Mouse (Mus musculus) CH12.LX (cell line): Measurements from ENCODE around the gene Tmem9. TPM values are rescaled to one million over a fixed set of nuclear protein-coding genes. Genes with fewer than 3 reads are reported as not detected.

Experiments used
- DNase-seq: peaks from one replicate; pipeline ENCODE4 v3.0.0-alpha.2; 2013; ENCODE audit errors: extremely low read depth
- H3K27ac ChIP-seq: 2 replicates; pipeline ENCODE4 v1.5.1; 2012; ENCODE audit warnings: low read depth, mild to moderate bottlenecking, control low read depth, moderate library complexity; ENCODE audit not compliant: insufficient read depth
- H3K27me3 ChIP-seq: replicated peaks from 2 replicates; pipeline ENCODE3; 2012; ENCODE audit warnings: inconsistent platforms
- H3K36me3 ChIP-seq, 2 experiments: replicated peaks in 1 of 2; 2 replicates each; pipeline versions ENCODE3 to v1.6.1; 2012; ENCODE audit warnings: inconsistent platforms in 1 of 2, low read length in 1 of 2, mild to moderate bottlenecking in 1 of 2, mixed read lengths in 1 of 2, moderate library complexity in 1 of 2; ENCODE audit not compliant: control insufficient read depth in 1 of 2, insufficient read depth in 1 of 2
- H3K4me1 ChIP-seq, 2 experiments: 2 replicates each; pipeline ENCODE4 v1.6.1; 2012; ENCODE audit warnings: inconsistent platforms in 1 of 2, moderate library complexity in 1 of 2; ENCODE audit not compliant: insufficient read depth in 2 of 2, control insufficient read depth in 1 of 2
- H3K4me2 ChIP-seq: 2 replicates; pipeline ENCODE4 v1.6.1; 2012; ENCODE audit warnings: low read depth, mild to moderate bottlenecking, control low read depth; ENCODE audit not compliant: poor library complexity, insufficient read depth, severe bottlenecking
- H3K4me3 ChIP-seq, 3 experiments: fragments of 150-350 bp in 1 of 3; sonication (generic) in 1 of 3; replicated peaks in 1 of 3; 2 replicates each; pipeline versions ENCODE3 to v1.5.1; 2011 to 2012; ENCODE audit warnings: low read depth in 2 of 3, low read length in 2 of 3, mild to moderate bottlenecking in 2 of 3, moderate library complexity in 2 of 3, control low read depth in 1 of 3, improper control_type of control experiment in 1 of 3, inconsistent platforms in 1 of 3, mixed read lengths in 1 of 3; ENCODE audit not compliant: poor library complexity in 1 of 3
- H3K79me2 ChIP-seq: replicated peaks from 2 replicates; pipeline ENCODE4 v1.6.1; 2012; ENCODE audit warnings: mild to moderate bottlenecking, moderate library complexity; ENCODE audit not compliant: control insufficient read depth, poor library complexity, insufficient read depth, severe bottlenecking; ENCODE audit errors: extremely low read depth
- H3K9ac ChIP-seq: 2 replicates; pipeline ENCODE4 v1.6.1; 2012; ENCODE audit warnings: low read depth, mild to moderate bottlenecking, control low read depth, moderate library complexity; ENCODE audit not compliant: insufficient read depth
- H3K9me3 ChIP-seq: replicated peaks from 2 replicates; pipeline ENCODE3; 2012; ENCODE audit warnings: low read length, inconsistent platforms, mixed read lengths
- CHD1 ChIP-seq: IDR thresholded peaks from 2 replicates; pipeline ENCODE4 v1.6.1; 2012; ENCODE audit warnings: low read depth, low read length, improper control_type of control experiment, inconsistent platforms
- CTCF ChIP-seq, 2 experiments: IDR thresholded peaks in 1 of 2; conservative IDR thresholded peaks in 1 of 2; 2 replicates each; pipeline ENCODE4 v1.5.1; 2011 to 2012; ENCODE audit warnings: low read depth in 2 of 2, low read length in 2 of 2, improper control_type of control experiment in 1 of 2, inconsistent platforms in 1 of 2, mild to moderate bottlenecking in 1 of 2, moderate library complexity in 1 of 2
- ELF1 ChIP-seq: IDR thresholded peaks from 2 replicates; pipeline ENCODE4 v1.6.1; 2014; ENCODE audit warnings: low read depth, mild to moderate bottlenecking, inconsistent platforms, low read length, improper control_type of control experiment
- EP300 ChIP-seq: IDR thresholded peaks from 2 replicates; pipeline ENCODE4 v1.6.1; 2011; ENCODE audit warnings: low read length, improper control_type of control experiment
- GABPA ChIP-seq: IDR thresholded peaks from 2 replicates; pipeline ENCODE4 v1.6.1; 2012; ENCODE audit warnings: low read depth, low read length, improper control_type of control experiment, inconsistent platforms; ENCODE audit not compliant: insufficient replicate concordance
- IRF4 ChIP-seq: IDR thresholded peaks from 2 replicates; pipeline ENCODE4 v1.6.1; 2014; ENCODE audit warnings: low read depth, mild to moderate bottlenecking, inconsistent platforms, low read length, improper control_type of control experiment
- JUN ChIP-seq: IDR thresholded peaks from 2 replicates; pipeline ENCODE4 v1.6.1; 2011; ENCODE audit warnings: low read depth, mild to moderate bottlenecking, low read length, improper control_type of control experiment, moderate library complexity; ENCODE audit not compliant: insufficient read depth
- KAT2A ChIP-seq: IDR thresholded peaks from 2 replicates; pipeline ENCODE4 v1.6.1; 2012; ENCODE audit warnings: low read length, improper control_type of control experiment, inconsistent platforms; ENCODE audit not compliant: insufficient replicate concordance
- MAX ChIP-seq: IDR thresholded peaks from 2 replicates; pipeline ENCODE4 v1.6.1; 2011; ENCODE audit warnings: low read length, improper control_type of control experiment
- MAZ ChIP-seq: IDR thresholded peaks from 2 replicates; pipeline ENCODE4 v1.6.1; 2012; ENCODE audit warnings: low read depth, mild to moderate bottlenecking, inconsistent platforms, low read length, improper control_type of control experiment, moderate library complexity
- NRF1 ChIP-seq: IDR thresholded peaks from 2 replicates; pipeline ENCODE4 v1.6.1; 2014; ENCODE audit warnings: low read depth, mild to moderate bottlenecking, inconsistent platforms, low read length, improper control_type of control experiment, moderate library complexity
- POLR2AphosphoS2 ChIP-seq: IDR thresholded peaks from 2 replicates; pipeline ENCODE4 v1.6.1; 2011; ENCODE audit warnings: low read depth, low read length, improper control_type of control experiment
- RAD21 ChIP-seq: IDR thresholded peaks from 2 replicates; pipeline ENCODE4 v1.6.1; 2011; ENCODE audit warnings: low read depth, mild to moderate bottlenecking, low read length, improper control_type of control experiment, moderate library complexity
- UBTF ChIP-seq: IDR thresholded peaks from 2 replicates; pipeline ENCODE4 v1.6.1; 2012; ENCODE audit warnings: low read depth, mild to moderate bottlenecking, inconsistent platforms, low read length, improper control_type of control experiment, moderate library complexity
- ZKSCAN1 ChIP-seq: IDR thresholded peaks from 2 replicates; pipeline ENCODE4 v1.6.1; 2012; ENCODE audit warnings: low read depth, inconsistent platforms, low read length, improper control_type of control experiment, borderline replicate concordance
- ZMIZ1 ChIP-seq: IDR thresholded peaks from 2 replicates; pipeline ENCODE4 v1.6.1; 2012; ENCODE audit warnings: low read depth, mild to moderate bottlenecking, inconsistent platforms, low read length, improper control_type of control experiment
- dilution Hi-C: fragments of 300-500 bp; cut with MboI; formaldehyde crosslinking; loops from 2 replicates; pipeline ENCODE4 v1.14.3; 2020; ENCODE audit warnings: low sequenced_read_pairs; ENCODE audit not compliant: extremely low pct_unique_long_range_greater_than_20kb, extremely low pct_ligation_motif_present
- in situ Hi-C: fragments of 300-500 bp; cut with MboI; formaldehyde crosslinking; loops from 3 replicates; pipeline ENCODE4 v1.14.3; 2019; ENCODE audit warnings: low sequenced_read_pairs, low pct_ligation_motif_present, low pct_unique_long_range_greater_than_20kb, mixed read lengths
- polyA plus RNA-seq: library from polyadenylated mRNA; unstranded; fragments of >175 nt; gene quantifications from 2 replicates; pipeline ENCODE4 v1.2.1, GENCODE M21; 2012; ENCODE audit warnings: low read depth; ENCODE audit not compliant: insufficient read length
- total RNA-seq, 2 experiments: library from RNA; depleted of rRNA; stranded (reverse); fragments of 300-350 nt in 1 of 2; fragments of >200 nt in 1 of 2; gene quantifications; 2 replicates each; pipeline ENCODE4 v1.2.3; 2012 to 2014

The Tmem9 gene
- total and polyA plus RNA-seq, 3 experiments, result 22.2 to 28.2 (median 23.9) TPM

DNA sequence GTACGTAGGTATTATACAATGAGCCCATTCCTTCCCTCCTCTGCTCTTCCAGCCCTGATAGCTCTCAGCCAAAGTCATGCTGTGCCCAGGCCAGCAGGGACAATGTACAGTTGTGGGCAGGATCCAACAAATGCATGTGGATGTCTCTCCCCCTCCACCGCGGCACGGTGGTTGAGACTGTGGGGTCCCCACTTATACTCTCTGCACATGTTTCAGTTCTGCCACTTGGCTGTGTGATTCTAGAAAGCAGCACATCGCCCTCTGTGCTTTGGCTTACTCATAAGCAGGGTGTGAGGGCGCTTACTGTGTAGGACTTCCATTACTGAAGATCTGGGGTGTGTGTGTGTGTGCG, 53.8 kb downstream of the Tmem9 start:
- TF ChIP-seq IRF4, result no peak
- TF ChIP-seq ZKSCAN1, result no peak
- no peak for TF ChIP-seq MAX
- no peak for TF ChIP-seq MAZ
- TF ChIP-seq UBTF, result no peak
- TF ChIP-seq JUN, result no peak
- TF ChIP-seq GABPA, result no peak
- TF ChIP-seq RAD21, result no peak
- TF ChIP-seq POLR2AphosphoS2, result no peak
- no peak for TF ChIP-seq EP300
- no peak for TF ChIP-seq CHD1
- TF ChIP-seq NRF1, result no peak
- Histone ChIP-seq H3K27me3 (peaks cover 36% of the 10 kb centered on the region), H3K9ac (no peak overlapping the region), H3K4me3 (no peak overlapping the region), H3K4me1 (peaks cover 6 to 13% of the 10 kb centered on the region in 2 experiments; a peak in 2 of 4 replicates), H3K36me3 (no peaks in the 10 kb centered on the region), H3K9me3 (no peaks in the 10 kb centered on the region), H3K79me2 (no peaks in the 10 kb centered on the region), H3K27ac (no peak overlapping the region), H3K4me2 (no peak overlapping the region)
- DNase-seq, result no peak
- dilution Hi-C loops, result no loop called here
- in situ Hi-C loops, result no loop called here

- dilution Hi-C loops, result no loop called here
- DNase-seq, result no peak
- no peak for TF ChIP-seq KAT2A
- no peak for TF ChIP-seq CTCF (conservative IDR thresholded peaks at IDR 0.05 in 1 of 2, IDR thresholded peaks at IDR 0.05 in 1 of 2; ENCODE audit: low read depth in 2 of 2, low read length in 2 of 2)
- TF ChIP-seq ZMIZ1, result no peak
- TF ChIP-seq ELF1, result no peak
- TF ChIP-seq IRF4, result no peak
- TF ChIP-seq CHD1, result no peak
- Histone ChIP-seq H3K27ac (no peak overlapping the region), H3K36me3 (no peaks in the 10 kb centered on the region), H3K27me3 (peaks cover 34% of the 10 kb centered on the region), H3K9me3 (no peaks in the 10 kb centered on the region), H3K4me2 (no peak overlapping the region), H3K4me1 (peaks cover 6 to 17% of the 10 kb centered on the region in 2 experiments; a peak in 2 of 4 replicates), H3K9ac (no peak overlapping the region), H3K79me2 (no peaks in the 10 kb centered on the region), H3K4me3 (no peak overlapping the region)
- in situ Hi-C loops, result no loop called here
Measured at GRCm38 (mm10) chr1:136063991-136064390, 56.0 kb downstream of the Tmem9 start.
